Mouse (Mus musculus) brain, embryonic 14.5 days (tissue): ENCODE data around the gene Dlx3.

Experiments used
- CTCF ChIP-seq: fragments of 200-500 bp; IDR thresholded peaks from 2 replicates; pipeline ENCODE4 v1.5.1; 2012; ENCODE audit warnings: inconsistent platforms, mild to moderate bottlenecking, moderate library complexity, borderline replicate concordance; ENCODE audit not compliant: insufficient read depth, insufficient read length; ENCODE audit errors: extremely low read depth
- POLR2A ChIP-seq: fragments of 200-500 bp; IDR thresholded peaks from 2 replicates; pipeline ENCODE4 v1.6.1; 2012; ENCODE audit warnings: mild to moderate bottlenecking, inconsistent platforms, borderline replicate concordance; ENCODE audit not compliant: poor library complexity, insufficient read depth, insufficient read length, severe bottlenecking; ENCODE audit errors: extremely low read depth

GRCm38 (mm10) chr11:95088286-95088685 lies 31.6 kb upstream of the Dlx3 start:
- TF ChIP-seq CTCF: no peak
- TF ChIP-seq POLR2A: no peak
